Mouse (Mus musculus) kidney, adult 2 months (tissue): ENCODE measurements around the gene Adat1.

Source experiments
- CTCF ChIP-seq: fragments of 200-500 bp; conservative IDR thresholded peaks from 2 replicates; pipeline ENCODE4 v1.5.1; 2011; ENCODE audit warnings: low read depth, mild to moderate bottlenecking, control low read depth, low read length, moderate library complexity, mixed read lengths; ENCODE audit not compliant: insufficient read depth, insufficient read length
- POLR2A ChIP-seq: fragments of 200-500 bp; IDR thresholded peaks from one replicate; pipeline ENCODE4 v1.6.1; 2011; ENCODE audit warnings: low read depth, low read length, control low read depth

GRCm38 (mm10) chr8:111957231-111957630 is 34.9 kb downstream of the Adat1 start:
- TF ChIP-seq CTCF (no peak), POLR2A (no peak)
